Mouse (Mus musculus) kidney, postnatal 10 days (tissue): ENCODE results near the gene Higd1a.

Experiments used
- DNase-seq: peaks from one replicate; pipeline ENCODE4 v3.0.0; 2021; ENCODE audit warnings: mixed read lengths

Higd1a gene

DNA sequence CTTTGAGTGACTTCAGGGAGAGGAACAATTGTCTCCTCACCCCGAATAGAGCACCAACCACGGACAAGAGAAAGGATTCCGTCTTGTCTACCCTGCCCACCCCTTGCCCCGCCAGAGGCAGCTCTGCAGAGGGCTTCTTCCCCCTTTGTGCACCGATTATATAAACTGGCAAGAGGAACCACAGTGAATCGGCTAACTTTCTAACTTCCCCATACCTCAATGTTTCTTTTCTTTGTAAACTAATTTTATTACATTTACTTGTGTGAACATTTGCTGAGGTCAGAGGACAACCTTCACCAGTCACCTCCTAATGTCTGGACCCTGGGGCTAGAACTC lies at the start of gene Higd1a:
Gene Higd1a, minus strand, starts transcription at position 210 of the 336 bp plus-strand sequence.
- DNase-seq, result no peak

DNA sequence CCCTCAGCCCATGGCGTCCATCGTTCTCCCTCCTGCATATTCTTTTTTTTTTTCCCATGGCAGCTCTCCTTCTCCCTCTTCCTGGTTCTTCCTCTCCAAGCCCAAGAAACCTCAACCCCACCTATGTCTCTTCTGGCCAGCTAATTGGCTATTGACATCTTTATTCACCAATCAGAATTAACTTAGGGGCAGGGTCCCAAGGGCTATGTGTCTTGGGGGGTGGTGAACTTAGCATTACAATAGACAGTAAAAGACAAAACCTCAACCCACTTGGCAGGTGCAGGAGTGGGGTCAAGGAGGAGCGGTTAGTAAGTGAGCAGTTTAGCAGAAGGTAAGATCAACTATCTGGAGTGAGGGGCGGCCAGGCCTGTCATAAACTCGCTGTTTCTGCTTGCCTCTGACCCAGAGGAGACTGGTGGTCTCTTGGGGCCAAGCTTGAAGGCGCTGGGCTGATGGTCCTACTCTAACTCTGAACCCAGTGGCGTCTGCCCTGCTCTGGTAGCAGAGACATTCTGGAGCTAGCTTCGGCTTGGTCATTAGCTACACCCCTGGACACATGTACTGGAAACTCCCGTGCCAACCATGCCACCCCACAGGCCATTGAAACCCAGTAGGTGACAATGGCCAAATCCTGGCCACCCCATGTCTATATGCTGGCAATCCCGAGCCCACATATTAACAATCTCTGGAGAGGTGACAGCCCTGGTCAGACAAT lies 49.4 kb upstream of the Higd1a start:
- peak; percentile 1 for DNase-seq

DNA sequence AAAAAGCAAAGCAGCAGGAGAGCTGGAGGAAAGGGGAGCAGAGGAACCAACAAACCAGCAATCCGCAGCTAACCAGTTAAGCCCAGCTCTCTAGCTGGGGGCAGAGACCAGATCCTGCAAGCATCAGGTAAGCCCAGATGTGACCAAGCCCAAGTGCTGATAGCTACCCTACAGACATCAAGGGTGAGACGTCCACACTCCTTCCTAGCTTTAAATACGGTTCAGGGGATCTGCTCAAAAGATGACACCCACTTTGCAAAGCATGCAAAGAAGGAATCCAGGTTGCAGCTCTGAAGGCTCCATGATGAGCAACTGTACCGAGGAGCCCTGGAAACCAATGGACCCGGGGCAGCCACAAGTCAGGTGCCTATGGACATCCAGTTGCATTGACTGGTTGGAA lies 48.3 kb upstream of the Higd1a start:
- peak; percentile 2 for DNase-seq

DNA sequence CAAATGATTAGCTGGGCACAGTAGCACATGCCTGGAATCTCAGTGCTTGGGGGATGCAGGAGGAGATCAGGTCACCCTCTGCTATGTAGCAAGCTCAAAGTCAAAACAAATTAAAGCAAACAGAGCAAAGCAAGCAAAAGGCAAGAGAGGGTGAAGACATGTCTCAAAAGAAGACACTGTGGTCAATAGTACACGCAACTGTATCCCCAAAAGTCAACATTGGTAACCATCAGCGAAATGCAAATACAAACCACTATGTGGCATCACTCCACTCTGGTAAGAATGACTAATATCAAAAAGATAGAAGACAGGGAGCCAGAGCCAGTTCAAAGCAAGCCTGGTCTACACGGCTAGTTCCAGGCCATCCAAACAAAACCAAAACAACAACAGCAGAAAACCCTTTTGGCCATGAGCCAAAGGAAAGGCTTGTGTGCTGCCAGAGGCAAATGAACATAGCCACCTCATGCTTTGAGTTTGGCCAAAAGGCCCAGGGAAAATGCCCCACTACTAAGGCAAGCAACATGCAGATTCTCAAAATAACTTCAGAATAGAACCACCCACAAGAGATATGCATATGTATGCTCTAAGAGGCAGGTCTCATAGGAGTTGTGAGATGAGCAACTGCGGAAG lies 47.5 kb upstream of the Higd1a start:
- peak; percentile 4 for DNase-seq

GRCm38 (mm10) chr9:121904946-121905345 lies 46.8 kb upstream of the Higd1a start:
- no peak for DNase-seq

DNA sequence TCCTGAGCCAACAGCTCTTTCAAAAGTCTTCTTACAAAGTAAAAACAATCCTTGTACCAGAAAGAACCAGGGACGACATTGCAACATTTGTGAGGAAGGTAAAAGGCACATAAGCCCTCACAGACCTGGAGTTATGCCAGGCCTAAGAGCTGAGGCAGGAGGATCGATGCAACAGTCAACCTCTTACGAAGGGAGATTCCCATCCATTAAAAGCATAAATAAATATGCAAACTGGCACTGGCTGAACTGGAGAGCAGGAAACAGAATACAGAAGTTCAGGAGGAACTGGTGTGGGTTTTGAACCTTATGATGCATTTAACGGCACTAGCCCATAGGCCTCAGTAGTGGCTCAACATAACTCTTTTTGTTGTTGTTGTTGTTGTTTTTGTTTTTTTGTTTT lies 46.2 kb upstream of the Higd1a start:
- DNase-seq, result no peak

DNA sequence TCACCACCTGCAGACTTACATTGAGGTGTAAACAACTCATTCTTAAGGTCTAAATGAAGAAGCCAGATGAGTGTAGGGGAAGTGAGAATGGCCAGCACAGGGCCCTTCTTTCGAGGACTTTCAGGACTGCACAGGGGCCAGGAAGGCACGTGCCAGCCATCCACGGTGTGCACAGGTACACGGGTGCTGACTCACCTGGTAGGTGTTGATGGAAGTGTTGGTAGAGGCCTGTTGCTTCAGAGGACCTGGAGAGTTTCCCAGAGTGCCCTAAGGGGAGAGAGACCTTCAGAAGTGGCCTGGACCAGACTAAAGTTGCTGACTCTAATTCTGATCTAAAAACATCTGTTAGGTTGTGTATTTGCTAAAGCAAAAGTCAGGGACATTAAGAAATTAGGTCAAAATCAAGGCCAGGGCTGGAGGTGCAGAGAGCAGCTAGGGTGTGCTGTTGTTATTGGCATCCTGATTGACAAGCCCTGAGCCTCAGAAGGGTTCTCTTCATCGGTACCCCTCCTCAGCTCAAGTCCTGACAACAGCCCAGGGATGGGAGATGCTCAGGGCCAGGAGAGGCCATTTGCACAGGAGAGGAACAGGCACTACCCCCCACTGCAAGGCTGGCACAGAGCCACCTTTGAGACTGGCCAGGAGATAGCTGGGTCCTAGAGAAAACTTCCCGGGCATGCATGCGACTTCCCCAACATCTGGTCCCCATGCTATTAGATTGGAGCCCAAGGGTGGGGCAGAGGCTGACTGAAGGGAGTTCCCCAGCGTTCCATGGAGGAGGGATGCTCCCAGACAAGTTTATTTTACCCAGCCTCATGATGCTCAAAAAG lies 45.5 kb upstream of the Higd1a start:
- peak; percentile 7 for DNase-seq

- DNase-seq, result peak; percentile 2
Measured at GRCm38 (mm10) chr9:121901710-121902700, 43.8 kb upstream of the Higd1a start.

DNA sequence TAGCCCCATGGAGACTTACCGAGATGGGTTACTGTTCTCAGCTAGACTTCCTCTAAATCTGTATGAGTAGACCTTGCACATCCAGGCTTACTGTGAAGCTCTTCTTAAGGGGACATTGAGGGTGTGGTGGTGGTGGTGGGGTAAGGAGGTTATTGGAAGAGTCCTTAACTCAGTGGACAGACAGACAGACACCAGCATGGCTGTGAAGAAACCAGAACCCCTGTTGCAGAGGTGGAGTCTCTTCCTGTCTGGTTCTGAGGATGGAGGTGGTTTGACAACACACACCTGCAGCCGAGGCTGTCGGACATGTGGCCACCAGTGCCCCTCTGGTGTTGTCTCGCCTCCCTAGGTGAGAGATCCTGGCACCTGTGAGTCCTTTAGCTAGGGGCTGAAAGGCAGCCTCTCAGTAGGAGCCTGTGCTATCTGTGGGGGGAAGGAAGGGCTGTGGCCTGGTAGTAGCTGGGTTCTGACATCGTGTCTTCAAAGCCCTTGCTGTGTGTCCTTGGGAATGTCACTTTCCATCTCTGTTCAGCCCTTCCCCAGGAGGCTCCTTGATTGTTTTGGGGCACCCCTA lies 42.2 kb upstream of the Higd1a start:
- peak; percentile 2 for DNase-seq

DNA sequence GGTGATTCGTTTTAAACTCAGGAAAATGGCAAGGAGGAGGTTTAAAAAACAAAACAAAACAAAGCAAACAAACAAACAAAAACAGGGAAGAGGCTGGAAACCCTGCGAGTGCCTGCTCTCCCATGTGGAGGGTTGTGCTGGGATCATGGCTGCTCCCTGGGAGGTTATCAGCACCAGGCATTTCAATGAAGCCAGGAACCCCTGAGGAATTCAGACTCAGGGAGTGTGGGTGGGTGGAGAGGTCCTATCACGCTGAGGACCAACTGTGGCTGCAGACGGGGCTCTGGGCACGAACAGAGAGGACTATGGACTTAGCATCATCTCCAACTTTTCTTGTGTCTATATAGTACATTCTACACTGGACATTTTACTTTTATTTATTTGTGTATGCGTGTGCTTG lies 41.1 kb upstream of the Higd1a start:
- DNase-seq, result no peak

GRCm38 (mm10) chr9:121898245-121898644 lies 40.1 kb upstream of the Higd1a start, which contains the start of gene Ackr2:
TSS of gene Ackr2 (plus strand) at chr9:121898355.
- DNase-seq, result peak; percentile 46

- DNase-seq, result peak; percentile 5
Measured at GRCm38 (mm10) chr9:121896820-121897219, 38.7 kb upstream of the Higd1a start.

DNA sequence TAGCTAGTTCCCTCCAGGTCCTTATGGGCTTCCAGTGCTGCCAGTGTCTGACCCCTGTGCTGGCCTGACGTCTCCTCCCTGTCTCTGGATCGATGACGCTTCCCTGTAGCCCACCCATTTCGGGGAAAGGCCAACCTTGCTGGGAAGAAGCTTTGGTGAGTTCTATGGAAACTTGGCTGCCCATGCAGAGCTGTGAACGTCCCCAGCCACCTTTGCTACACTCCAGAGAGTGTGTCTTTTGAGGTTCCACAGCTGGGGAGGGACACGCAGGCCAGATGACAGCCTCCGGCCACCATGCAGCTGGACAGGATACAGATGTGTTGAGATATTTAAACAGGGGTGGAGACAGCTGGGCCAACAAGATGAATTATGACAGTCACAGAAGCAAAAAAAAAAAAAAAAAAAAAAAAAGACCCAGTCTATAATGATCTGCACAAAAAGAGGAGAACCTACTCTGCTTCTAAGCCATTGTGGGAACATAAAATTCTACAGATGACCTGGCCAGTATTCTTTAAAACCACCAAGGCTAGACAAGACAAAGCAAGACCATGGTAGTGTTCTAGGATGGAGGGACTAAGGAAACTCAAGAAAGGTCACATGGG lies 37.3 kb upstream of the Higd1a start:
- DNase-seq, result peak; percentile 63

DNA sequence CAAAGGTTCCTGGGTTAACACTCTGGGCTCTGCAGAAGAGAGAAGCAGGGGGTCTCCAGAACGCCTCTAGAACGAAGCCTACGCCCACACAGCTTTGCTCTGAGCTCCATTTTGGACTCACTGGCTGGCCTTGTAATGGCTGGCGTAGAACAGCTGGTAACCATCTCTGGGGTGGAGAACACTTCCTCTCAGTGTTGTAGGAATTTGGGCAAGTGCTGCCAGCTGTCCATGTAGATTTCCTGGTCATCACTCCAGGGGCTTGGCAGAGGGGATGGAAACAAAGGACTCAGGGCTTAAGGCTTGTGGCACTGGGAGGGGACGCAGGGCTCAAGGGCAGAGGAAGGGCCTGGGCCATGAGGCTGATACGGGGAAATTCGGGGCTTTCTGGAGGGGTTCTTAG lies 36.3 kb upstream of the Higd1a start:
- no peak for DNase-seq

DNA sequence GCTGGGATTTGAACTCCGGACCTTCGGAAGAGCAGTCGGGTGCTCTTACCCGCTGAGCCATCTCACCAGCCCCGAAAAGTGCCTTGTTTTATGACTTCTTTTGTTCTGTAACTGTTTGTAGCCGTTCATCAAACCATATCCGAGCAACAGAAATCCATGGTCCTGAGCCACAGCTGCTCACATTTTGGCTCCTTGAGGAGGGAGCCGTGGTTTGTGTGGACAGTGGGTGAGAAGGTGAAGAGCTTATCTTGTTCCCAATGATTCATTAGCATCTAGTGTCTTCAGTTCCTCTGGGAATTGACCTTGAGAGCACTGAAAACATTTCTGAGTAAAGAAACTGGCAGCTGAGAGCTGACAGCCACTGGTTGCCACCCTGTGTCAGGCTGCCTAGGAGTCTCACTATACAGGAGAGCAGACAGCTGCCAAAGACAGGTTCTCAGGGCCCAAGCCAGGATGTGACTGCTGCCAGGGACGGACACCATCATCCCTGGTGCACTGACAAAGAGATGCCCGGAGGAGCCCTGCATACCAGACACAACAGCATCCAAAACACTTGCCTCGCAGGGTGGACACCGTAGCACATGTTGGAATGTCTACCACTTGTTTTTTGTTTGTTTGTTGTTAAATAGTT lies 34.0 kb upstream of the Higd1a start:
- DNase-seq, result no peak

DNA sequence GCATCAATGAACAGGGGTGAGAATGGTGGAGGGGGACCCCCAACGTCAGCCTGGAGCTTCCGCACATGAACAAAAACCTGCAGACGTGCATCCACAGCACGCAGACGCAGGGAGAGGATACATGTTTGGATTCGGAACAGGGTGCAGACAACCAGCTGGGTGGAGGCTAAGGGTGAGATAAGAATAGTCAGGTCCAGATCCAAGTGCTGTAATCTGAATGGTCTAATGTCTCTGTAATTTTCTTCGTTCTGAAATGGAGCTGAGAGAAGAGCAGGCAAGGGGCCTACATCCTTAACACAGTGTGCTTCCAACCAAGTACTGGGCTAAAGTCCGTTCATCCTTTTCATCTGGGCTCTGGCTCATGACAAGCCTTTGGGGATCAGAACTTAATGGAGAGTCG lies 33.1 kb upstream of the Higd1a start:
- DNase-seq, result no peak

DNA sequence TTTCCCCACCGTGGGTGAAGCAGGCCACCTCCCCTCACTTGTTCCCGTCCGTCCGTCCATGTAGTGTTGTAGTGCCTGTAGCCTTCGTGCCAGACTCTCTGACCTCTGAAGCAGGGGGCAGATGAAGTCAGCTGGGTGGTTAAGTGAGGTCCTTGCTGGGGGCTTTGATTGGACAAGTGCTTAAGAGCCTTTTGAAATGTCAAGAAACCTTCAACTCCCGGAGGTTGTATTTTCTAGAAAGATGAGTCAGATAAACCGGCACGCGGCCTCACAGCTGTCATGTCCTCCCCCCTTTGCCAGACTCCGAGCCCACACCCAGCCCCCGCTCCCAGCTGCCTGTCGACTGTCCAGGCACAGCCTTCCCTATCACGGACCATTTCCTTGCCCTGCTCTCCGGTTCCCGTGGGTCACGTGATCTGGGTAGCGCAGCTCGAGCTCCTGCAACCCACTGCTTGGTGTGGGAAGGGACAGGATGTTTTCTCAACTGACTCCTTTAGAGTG lies 32.3 kb upstream of the Higd1a start:
- peak; percentile 83 for DNase-seq

- no peak for DNase-seq
Measured at GRCm38 (mm10) chr9:121889927-121890440, 31.8 kb upstream of the Higd1a start.

GRCm38 (mm10) chr9:121882015-121882457 lies 23.9 kb upstream of the Higd1a start:
- DNase-seq, result peak; percentile 27

DNA sequence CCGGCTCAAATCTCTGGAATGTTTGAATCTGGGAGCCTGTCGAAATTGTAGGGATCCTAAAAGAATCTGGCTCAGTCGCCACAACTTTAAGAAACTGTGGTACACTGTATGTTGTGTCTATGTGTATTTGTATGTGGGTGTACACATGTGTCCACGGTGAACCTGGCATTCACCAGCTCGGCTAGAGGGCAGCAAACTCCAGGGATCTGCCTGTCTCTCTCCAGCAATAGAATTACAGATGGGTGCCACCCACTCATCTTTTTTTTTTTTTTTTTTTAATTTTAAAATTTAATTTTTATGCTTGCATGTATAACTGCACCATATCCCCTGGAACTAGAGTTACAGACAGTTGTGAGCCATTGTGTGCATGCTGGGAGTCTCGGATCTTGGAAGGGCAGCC lies 23.1 kb upstream of the Higd1a start:
- peak; percentile 25 for DNase-seq

DNA sequence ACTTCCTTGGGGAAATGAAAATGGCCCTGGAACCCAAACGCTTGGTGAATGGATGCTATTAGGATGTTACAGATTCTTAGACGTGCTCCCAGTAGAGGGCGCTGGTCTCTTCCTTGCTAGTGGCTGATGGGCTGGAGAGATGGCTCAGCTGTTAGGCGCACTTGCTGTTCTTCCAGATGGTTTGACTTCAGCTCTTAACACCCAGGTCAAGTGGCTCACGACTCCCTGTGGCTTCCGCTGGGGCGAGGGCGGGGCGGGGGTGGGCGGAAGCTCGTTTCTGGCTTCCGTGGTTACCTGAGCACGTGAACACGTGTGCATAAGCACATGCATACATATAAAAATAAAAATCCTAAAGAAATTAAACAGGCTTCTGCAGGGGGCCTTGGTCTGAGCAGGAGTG lies 22.7 kb upstream of the Higd1a start:
- DNase-seq, result peak; percentile 91
